Mouse (Mus musculus): ENCODE measurements around the gene Alg2. TPM values are rescaled to one million over a fixed set of nuclear protein-coding genes. Genes with fewer than 3 reads are reported as not detected.
A peak's percentile ranks its signal among the peaks of the same experiment; 100 is the strongest.

Gene Alg2
- polyA plus RNA-seq, 1 experiment from 2014 or later = 347 TPM

GRCm38 (mm10) chr4:47497811-47498385 lies 23.8 kb upstream of the Alg2 start:
- Histone ChIP-seq H3K4me2 (ENCODE audit: low read length) (no peak overlapping the region), H3K36me3 (ENCODE audit: control insufficient read depth, insufficient read depth, low read length) (no peaks in the 10 kb centered on the region), H3K27me3 (ENCODE audit: control insufficient read depth, insufficient read depth, low read depth, low read length) (no peaks in the 10 kb centered on the region), H3K9ac (ENCODE audit: low read depth, low read length) (no peak overlapping the region), H3K9me3 (replicated peaks; ENCODE audit: control insufficient read depth, low read length, poor library complexity, severe bottlenecking) (no peaks in the 10 kb centered on the region), H3K4me1 (ENCODE audit: control insufficient read depth, insufficient read depth, low read length) (no peaks in the 10 kb centered on the region), H3K27ac (ENCODE audit: low read length) (no peak overlapping the region), H3K4me3 (ENCODE audit: low read depth, low read length) (no peak overlapping the region)
- 79% methylated on average over 7 of the region's 7 CpGs for WGBS
- ATAC-seq = no peak

- no peaks in the 10 kb centered on the region for H3K9me3 ChIP-seq (replicated peaks; ENCODE audit: control insufficient read depth, low read length, poor library complexity, severe bottlenecking)
- H3K27me3 ChIP-seq (ENCODE audit: control insufficient read depth, insufficient read depth, low read depth, low read length) = no peaks in the 10 kb centered on the region
- ATAC-seq = no peak
- no peak overlapping the region for H3K27ac ChIP-seq (ENCODE audit: low read length)
- no peaks in the 10 kb centered on the region for H3K36me3 ChIP-seq (ENCODE audit: control insufficient read depth, insufficient read depth, low read length)
- no peak overlapping the region for H3K4me3 ChIP-seq (ENCODE audit: low read depth, low read length)
- no peak overlapping the region for H3K9ac ChIP-seq (ENCODE audit: low read depth, low read length)
- H3K4me1 ChIP-seq (ENCODE audit: control insufficient read depth, insufficient read depth, low read length) = peaks cover 6% of the 10 kb centered on the region; the same call in 1 of the 2 replicates
- no peak overlapping the region for H3K4me2 ChIP-seq (ENCODE audit: low read length)
- 92% methylated on average over 2 of the region's 2 CpGs for WGBS
These were observed 20.6 kb upstream of the Alg2 start for GRCm38 (mm10) chr4:47494686-47495085.

GRCm38 (mm10) chr4:47494137-47494536 lies 20.0 kb upstream of the Alg2 start:
- Histone ChIP-seq H3K9me3 (replicated peaks; ENCODE audit: control insufficient read depth, low read length, poor library complexity, severe bottlenecking) (no peaks in the 10 kb centered on the region), H3K36me3 (ENCODE audit: control insufficient read depth, insufficient read depth, low read length) (no peaks in the 10 kb centered on the region), H3K9ac (ENCODE audit: low read depth, low read length) (no peak overlapping the region), H3K4me2 (ENCODE audit: low read length) (no peak overlapping the region), H3K4me3 (ENCODE audit: low read depth, low read length) (no peak overlapping the region), H3K4me1 (ENCODE audit: control insufficient read depth, insufficient read depth, low read length) (peaks cover 6% of the 10 kb centered on the region; the same call in 1 of the 2 replicates), H3K27me3 (ENCODE audit: control insufficient read depth, insufficient read depth, low read depth, low read length) (no peaks in the 10 kb centered on the region), H3K27ac (ENCODE audit: low read length) (no peak overlapping the region)
- ATAC-seq = no peak
- 84% methylated on average over 1 of the region's 1 CpGs for WGBS

- 81% methylated on average over 8 of the region's 8 CpGs for WGBS
- Histone ChIP-seq H3K36me3 (ENCODE audit: control insufficient read depth, insufficient read depth, low read length) (no peaks in the 10 kb centered on the region), H3K27me3 (ENCODE audit: control insufficient read depth, insufficient read depth, low read depth, low read length) (no peaks in the 10 kb centered on the region), H3K4me2 (ENCODE audit: low read length) (no peak overlapping the region), H3K9ac (ENCODE audit: low read depth, low read length) (no peak overlapping the region), H3K4me3 (ENCODE audit: low read depth, low read length) (no peak overlapping the region), H3K27ac (ENCODE audit: low read length) (no peak overlapping the region), H3K4me1 (ENCODE audit: control insufficient read depth, insufficient read depth, low read length) (peaks cover 6% of the 10 kb centered on the region; the same call in 1 of the 2 replicates), H3K9me3 (replicated peaks; ENCODE audit: control insufficient read depth, low read length, poor library complexity, severe bottlenecking) (no peaks in the 10 kb centered on the region)
- no peak for ATAC-seq
These were observed 19.3 kb upstream of the Alg2 start for GRCm38 (mm10) chr4:47493456-47493855.

- no peaks in the 10 kb centered on the region for H3K9me3 ChIP-seq (replicated peaks; ENCODE audit: control insufficient read depth, low read length, poor library complexity, severe bottlenecking)
- H3K27me3 ChIP-seq (ENCODE audit: control insufficient read depth, insufficient read depth, low read depth, low read length) = no peaks in the 10 kb centered on the region
- H3K27ac ChIP-seq (ENCODE audit: low read length) = peak overlapping the region; percentile 43; the same call in 1 of the 2 replicates
- H3K4me3 ChIP-seq (ENCODE audit: low read depth, low read length) = no peak overlapping the region
- peak overlapping the region; percentile 30; the same call in 1 of the 2 replicates for H3K9ac ChIP-seq (ENCODE audit: low read depth, low read length)
- H3K4me1 ChIP-seq (ENCODE audit: control insufficient read depth, insufficient read depth, low read length) = peaks cover 6% of the 10 kb centered on the region; the same call in 1 of the 2 replicates
- H3K36me3 ChIP-seq (ENCODE audit: control insufficient read depth, insufficient read depth, low read length) = no peaks in the 10 kb centered on the region
- H3K4me2 ChIP-seq (ENCODE audit: low read length) = no peak overlapping the region
- peak; percentile 72 for ATAC-seq
- WGBS = 30% methylated on average over 12 of the region's 12 CpGs
These were observed 18.4 kb upstream of the Alg2 start for GRCm38 (mm10) chr4:47492311-47493086.

GRCm38 (mm10) chr4:47491243-47491642 lies 17.1 kb upstream of the Alg2 start:
- Histone ChIP-seq H3K36me3 (ENCODE audit: control insufficient read depth, insufficient read depth, low read length) (no peaks in the 10 kb centered on the region), H3K4me3 (ENCODE audit: low read depth, low read length) (no peak overlapping the region), H3K27me3 (ENCODE audit: control insufficient read depth, insufficient read depth, low read depth, low read length) (no peaks in the 10 kb centered on the region), H3K4me1 (ENCODE audit: control insufficient read depth, insufficient read depth, low read length) (peaks cover 6% of the 10 kb centered on the region; the same call in 1 of the 2 replicates), H3K27ac (ENCODE audit: low read length) (no peak overlapping the region), H3K9me3 (replicated peaks; ENCODE audit: control insufficient read depth, low read length, poor library complexity, severe bottlenecking) (no peaks in the 10 kb centered on the region), H3K9ac (ENCODE audit: low read depth, low read length) (no peak overlapping the region), H3K4me2 (ENCODE audit: low read length) (no peak overlapping the region)
- 80% methylated on average over 6 of the region's 6 CpGs for WGBS
- no peak for ATAC-seq

GRCm38 (mm10) chr4:47480576-47480975 lies 6.4 kb upstream of the Alg2 start:
- 99% methylated on average over 9 of the region's 9 CpGs for WGBS
- H3K27me3 ChIP-seq (ENCODE audit: control insufficient read depth, insufficient read depth, low read depth, low read length) = no peaks in the 10 kb centered on the region
- H3K27ac ChIP-seq (ENCODE audit: low read length) = no peak overlapping the region
- no peak overlapping the region for H3K4me2 ChIP-seq (ENCODE audit: low read length)
- H3K4me1 ChIP-seq (ENCODE audit: control insufficient read depth, insufficient read depth, low read length) = peaks cover 8% of the 10 kb centered on the region
- H3K36me3 ChIP-seq (ENCODE audit: control insufficient read depth, insufficient read depth, low read length) = peaks cover 20% of the 10 kb centered on the region
- no peaks in the 10 kb centered on the region for H3K9me3 ChIP-seq (replicated peaks; ENCODE audit: control insufficient read depth, low read length, poor library complexity, severe bottlenecking)
- ATAC-seq = no peak
- no peak overlapping the region for H3K4me3 ChIP-seq (ENCODE audit: low read depth, low read length)
- H3K9ac ChIP-seq (ENCODE audit: low read depth, low read length) = no peak overlapping the region

GRCm38 (mm10) chr4:47480095-47480494 lies 6.0 kb upstream of the Alg2 start:
- Histone ChIP-seq H3K27ac (ENCODE audit: low read length) (no peak overlapping the region), H3K4me1 (ENCODE audit: control insufficient read depth, insufficient read depth, low read length) (peaks cover 13% of the 10 kb centered on the region), H3K4me2 (ENCODE audit: low read length) (no peak overlapping the region), H3K9ac (ENCODE audit: low read depth, low read length) (no peak overlapping the region), H3K9me3 (replicated peaks; ENCODE audit: control insufficient read depth, low read length, poor library complexity, severe bottlenecking) (no peaks in the 10 kb centered on the region), H3K27me3 (ENCODE audit: control insufficient read depth, insufficient read depth, low read depth, low read length) (no peaks in the 10 kb centered on the region), H3K36me3 (ENCODE audit: control insufficient read depth, insufficient read depth, low read length) (peaks cover 20% of the 10 kb centered on the region), H3K4me3 (ENCODE audit: low read depth, low read length) (no peak overlapping the region)
- ATAC-seq = no peak
- 94% methylated on average over 13 of the region's 13 CpGs for WGBS

- H3K4me1 ChIP-seq (ENCODE audit: control insufficient read depth, insufficient read depth, low read length) = peaks cover 18% of the 10 kb centered on the region
- no peaks in the 10 kb centered on the region for H3K27me3 ChIP-seq (ENCODE audit: control insufficient read depth, insufficient read depth, low read depth, low read length)
- H3K4me2 ChIP-seq (ENCODE audit: low read length) = no peak overlapping the region
- H3K9ac ChIP-seq (ENCODE audit: low read depth, low read length) = no peak overlapping the region
- no peak overlapping the region for H3K27ac ChIP-seq (ENCODE audit: low read length)
- H3K36me3 ChIP-seq (ENCODE audit: control insufficient read depth, insufficient read depth, low read length) = peaks cover 16% of the 10 kb centered on the region
- H3K4me3 ChIP-seq (ENCODE audit: low read depth, low read length) = no peak overlapping the region
- no peak for ATAC-seq
- no peaks in the 10 kb centered on the region for H3K9me3 ChIP-seq (replicated peaks; ENCODE audit: control insufficient read depth, low read length, poor library complexity, severe bottlenecking)
- WGBS = 97% methylated on average over 6 of the region's 6 CpGs
These were observed 3.4 kb upstream of the Alg2 start for GRCm38 (mm10) chr4:47477539-47477938.
